Mouse (Mus musculus) ES-Bruce4 (cell line): ENCODE measurements around the gene Natd1. TPM values are rescaled to one million over a fixed set of nuclear protein-coding genes. Genes with fewer than 3 reads are reported as not detected.
A peak's percentile ranks its signal among the peaks of the same experiment; 100 is the strongest.
"Not testable (repeated sequence)": the region's sequence is repeated elsewhere in the genome, so short reads cannot be mapped to it uniquely, and the experiment has no call there.

Experiments used
- H3K27ac ChIP-seq: 2 replicates; pipeline ENCODE4 v1.5.1; 2012; ENCODE audit warnings: low read length, inconsistent platforms; ENCODE audit not compliant: insufficient read depth
- H3K27me3 ChIP-seq: 2 replicates; pipeline ENCODE4 v1.6.1; 2012; ENCODE audit warnings: mild to moderate bottlenecking, low read length, inconsistent platforms; ENCODE audit not compliant: control insufficient read depth, poor library complexity, insufficient read depth, severe bottlenecking
- H3K36me3 ChIP-seq: 2 replicates; pipeline ENCODE4 v1.6.1; 2012; ENCODE audit warnings: inconsistent platforms, mild to moderate bottlenecking, low read length, moderate library complexity; ENCODE audit not compliant: control insufficient read depth, poor library complexity, insufficient read depth, severe bottlenecking
- H3K4me1 ChIP-seq: one replicate; pipeline ENCODE4 v1.8.1; 2011; ENCODE audit warnings: low read length; ENCODE audit not compliant: control insufficient read depth, insufficient read depth
- H3K4me3 ChIP-seq: 2 replicates; pipeline ENCODE4 v1.5.1; 2011; ENCODE audit warnings: low read depth, mild to moderate bottlenecking, low read length
- H3K9ac ChIP-seq: 2 replicates; pipeline ENCODE4 v1.6.1; 2012; ENCODE audit warnings: low read depth, mild to moderate bottlenecking, inconsistent platforms; ENCODE audit not compliant: poor library complexity, severe bottlenecking
- H3K9me3 ChIP-seq: replicated peaks from 2 replicates; pipeline ENCODE4 v1.6.1; 2012; ENCODE audit warnings: mild to moderate bottlenecking, low read length, inconsistent platforms; ENCODE audit not compliant: control insufficient read depth, poor library complexity, insufficient read depth, severe bottlenecking
- CTCF ChIP-seq: IDR thresholded peaks from one replicate; pipeline ENCODE4 v1.8.1; 2011; ENCODE audit warnings: low read depth, low read length
- EP300 ChIP-seq: IDR thresholded peaks from 2 replicates; pipeline ENCODE4 v1.6.1; 2011; ENCODE audit warnings: low read depth, low read length; ENCODE audit not compliant: insufficient read depth
- POLR2A ChIP-seq: IDR thresholded peaks from one replicate; pipeline ENCODE4 v1.8.1; 2011; ENCODE audit warnings: low read length; ENCODE audit not compliant: insufficient read depth
- polyA plus RNA-seq: library from polyadenylated mRNA; stranded (reverse); fragments of >200 nt; gene quantifications from 2 replicates; pipeline ENCODE4 v1.2.4, GENCODE M21; 2011; ENCODE audit warnings: low read depth; ENCODE audit not compliant: missing spikeins, insufficient read depth, insufficient read length

Gene Natd1
- polyA plus RNA-seq, 1 experiment, result 20.5 TPM

- no peaks in the 10 kb centered on the region for H3K9me3 ChIP-seq
- H3K36me3 ChIP-seq, result peaks cover 4% of the 10 kb centered on the region; the same call in 1 of the 2 replicates
- H3K27ac ChIP-seq, result peak overlapping the region; percentile 67
- H3K4me3 ChIP-seq, result peak overlapping the region; percentile 81
- H3K27me3 ChIP-seq, result no peaks in the 10 kb centered on the region
- TF ChIP-seq POLR2A (no peak), EP300 (0 out of 2 replicates have a peak, but pooled peaks have one; percentile 35), CTCF (peak; percentile 83)
- H3K4me1 ChIP-seq, result peaks cover 4% of the 10 kb centered on the region
- peak overlapping the region; percentile 75 for H3K9ac ChIP-seq
Measured at GRCm38 (mm10) chr11:60879423-60879822, 35.1 kb downstream of the Natd1 start.

GRCm38 (mm10) chr11:60878675-60879294 is 35.8 kb downstream of the Natd1 start, which contains the start of gene Tmem11:
TSS of gene Tmem11 (minus strand) at chr11:60879272.
- no peaks in the 10 kb centered on the region for H3K9me3 ChIP-seq
- H3K27me3 ChIP-seq, result no peaks in the 10 kb centered on the region
- H3K4me1 ChIP-seq, result peaks cover 4% of the 10 kb centered on the region
- H3K4me3 ChIP-seq, result peak within 1 kb of the TSS; percentile 86
- H3K9ac ChIP-seq, result peak within 1 kb of the TSS; percentile 97
- TF ChIP-seq EP300, result no peak
- no peak for TF ChIP-seq CTCF
- TF ChIP-seq POLR2A, result peak; percentile 52
- H3K36me3 ChIP-seq, result peaks cover 4% of the 10 kb centered on the region; the same call in 1 of the 2 replicates
- H3K27ac ChIP-seq, result peak within 1 kb of the TSS; percentile 67

- Histone ChIP-seq H3K4me1 (peaks cover 4% of the 10 kb centered on the region), H3K9me3 (no peaks in the 10 kb centered on the region), H3K27ac (no peak overlapping the region), H3K4me3 (peak overlapping the region; percentile 86), H3K36me3 (peaks cover 4% of the 10 kb centered on the region; the same call in 1 of the 2 replicates), H3K9ac (peak overlapping the region; percentile 97), H3K27me3 (no peaks in the 10 kb centered on the region)
- no peak for TF ChIP-seq EP300
- no peak for TF ChIP-seq CTCF
- no peak for TF ChIP-seq POLR2A
Measured at GRCm38 (mm10) chr11:60878056-60878612, 36.4 kb downstream of the Natd1 start.

GRCm38 (mm10) chr11:60873101-60873500 is 41.4 kb downstream of the Natd1 start:
- H3K9ac ChIP-seq, result no peak overlapping the region
- H3K27me3 ChIP-seq, result no peaks in the 10 kb centered on the region
- peaks cover 16% of the 10 kb centered on the region for H3K36me3 ChIP-seq
- no peak for TF ChIP-seq EP300
- no peak for TF ChIP-seq CTCF
- TF ChIP-seq POLR2A, result no peak
- H3K4me1 ChIP-seq, result peaks cover 4% of the 10 kb centered on the region
- H3K4me3 ChIP-seq, result no peak overlapping the region
- no peaks in the 10 kb centered on the region for H3K9me3 ChIP-seq
- H3K27ac ChIP-seq, result no peak overlapping the region

GRCm38 (mm10) chr11:60871409-60871808 is 43.1 kb downstream of the Natd1 start:
- peaks cover 21% of the 10 kb centered on the region for H3K36me3 ChIP-seq
- no peak overlapping the region for H3K9ac ChIP-seq
- no peaks in the 10 kb centered on the region for H3K27me3 ChIP-seq
- H3K4me3 ChIP-seq, result no peak overlapping the region
- peaks cover 2% of the 10 kb centered on the region for H3K4me1 ChIP-seq
- no peaks in the 10 kb centered on the region for H3K9me3 ChIP-seq
- TF ChIP-seq EP300, result no peak
- TF ChIP-seq CTCF, result no peak
- no peak for TF ChIP-seq POLR2A
- H3K27ac ChIP-seq, result no peak overlapping the region

- not testable (repeated sequence) for H3K9me3 ChIP-seq, H3K9ac ChIP-seq, H3K27me3 ChIP-seq, H3K4me1 ChIP-seq, H3K4me3 ChIP-seq, H3K27ac ChIP-seq
- H3K36me3 ChIP-seq, result peaks cover 18% of the 10 kb centered on the region
Measured at GRCm38 (mm10) chr11:60869471-60869870, 45.1 kb downstream of the Natd1 start.
